17 mouse cellular contexts compared by ENCODE assay signal in genomic region chr4:128995238-128995637, GRCm38 (mm10). TPM values are rescaled to one million over a fixed set of nuclear protein-coding genes. Genes with fewer than 3 reads are reported as not detected.
DNase-seq lines count a peak whose midpoint lies in the region; ATAC-seq and TF ChIP-seq lines count a peak whose summit lies in the region.
"Had no signal": no experiment of that assay in that cellular context is flagged by ENCODE, and none has a peak within 500 bp of the region (broad histone marks: within the 10 kb centered on the region; RNA-seq: fewer than 3 reads in every experiment).

No protein-coding gene starts in this region.

- peaks cover 41% of the 10 kb centered on the region for H3K4me1 ChIP-seq in liver, adult 2 months (ENCODE audit: control insufficient read depth, insufficient read depth, low read length)
- H3K4me1 ChIP-seq in liver, embryonic 11.5 days (replicated peaks; ENCODE audit: control insufficient read depth, insufficient read depth, low read length) = peaks cover 25% of the 10 kb centered on the region
- H3K4me1 ChIP-seq in stomach, embryonic 15.5 days = peaks cover 15% of the 10 kb centered on the region; the same call in 1 of the 2 replicates

- H3K27me3 ChIP-seq in liver, adult 2 months (ENCODE audit: control insufficient read depth, insufficient read depth, low read length) = no peaks in the 10 kb centered on the region
- H3K27me3 ChIP-seq in liver, embryonic 11.5 days (replicated peaks; ENCODE audit: control insufficient read depth, insufficient read depth, low read length) = no peaks in the 10 kb centered on the region
- H3K27me3 ChIP-seq in stomach, embryonic 15.5 days (replicated peaks) = no peaks in the 10 kb centered on the region
- H3K27me3 ChIP-seq: embryonic facial prominence, embryonic 12.5 days; hindbrain, embryonic 13.5 days; Patski had no signal

- DNase-seq in liver, adult 2 months (ENCODE audit: extremely low read depth, low read depth, low spot score) = peak; percentile 47
- no peak for DNase-seq in liver
- DNase-seq in MEL-GATA-1-ER (ENCODE audit: extremely low read depth, low read depth) = peak; percentile 56
- no peak for DNase-seq in liver, embryonic 11.5 days (ENCODE audit: low spot score)
- DNase-seq in left cerebral cortex, adult 11 months (ENCODE audit: low spot score) = no peak
- DNase-seq: cerebellum, postnatal 36 days; gastrocnemius, postnatal 14 days; kidney, adult 8-10 months; thymus, adult 18-20 months had no signal

- no peaks in the 10 kb centered on the region for H3K9me3 ChIP-seq in liver, embryonic 11.5 days (ENCODE audit: control insufficient read depth, low read length)
- no peaks in the 10 kb centered on the region for H3K9me3 ChIP-seq in stomach, embryonic 15.5 days
- H3K9me3 ChIP-seq: embryonic facial prominence, embryonic 12.5 days; hindbrain, embryonic 13.5 days had no signal

- peak overlapping the region; percentile 98 for H3K9ac ChIP-seq in liver, adult 2 months (ENCODE audit: low read depth, low read length)
- H3K9ac ChIP-seq in liver, embryonic 11.5 days (ENCODE audit: low read depth, low read length) = no peak overlapping the region
- no peak overlapping the region for H3K9ac ChIP-seq in stomach, embryonic 15.5 days
- H3K9ac ChIP-seq: embryonic facial prominence, embryonic 12.5 days had no signal

- no peak for TF ChIP-seq CTCF in liver, adult 2 months (IDR thresholded peaks at IDR 0.05; ENCODE audit: low read depth, low read length)

- H3K36me3 ChIP-seq in liver, adult 2 months (ENCODE audit: control insufficient read depth, insufficient read depth, low read length) = peaks cover 18% of the 10 kb centered on the region
- peaks cover 15% of the 10 kb centered on the region for H3K36me3 ChIP-seq in liver, embryonic 11.5 days (ENCODE audit: control insufficient read depth, insufficient read depth, low read length)
- H3K36me3 ChIP-seq in stomach, embryonic 15.5 days = peaks cover 11% of the 10 kb centered on the region

- ATAC-seq in liver, embryonic 11.5 days (replicated peaks; ENCODE audit: low FRiP score) = no peak
- no peak for ATAC-seq in stomach, embryonic 15.5 days (ENCODE audit: insufficient read depth, low FRiP score, low read depth)
- no peak for ATAC-seq in frontal cortex, adult (ENCODE audit: low TSS enrichment)
- ATAC-seq: midbrain, embryonic 16.5 days; Patski had no signal

- 18% methylated on average over 7 of the region's 7 CpGs for WGBS in liver, adult 2 months
- 65% methylated on average over 7 of the region's 7 CpGs for WGBS in liver, embryonic 11.5 days
- WGBS in stomach, embryonic 15.5 days = 75% methylated on average over 7 of the region's 7 CpGs

- no peak for TF ChIP-seq POLR2A in liver, adult 2 months (IDR thresholded peaks at IDR 0.05; ENCODE audit: extremely low read depth, insufficient read depth, low read length)

- H3K4me2 ChIP-seq in liver, embryonic 11.5 days = peak overlapping the region; percentile 98
- peak overlapping the region; percentile 77; the same call in 1 of the 2 replicates for H3K4me2 ChIP-seq in stomach, embryonic 15.5 days

- peaks cover 39% of the 10 kb centered on the region for H3K79me2 ChIP-seq in liver, adult 2 months (ENCODE audit: control insufficient read depth, insufficient read depth, low read length)

- H3K27ac ChIP-seq in liver, adult 2 months (replicated peaks; ENCODE audit: insufficient read depth, low read depth, low read length) = peak overlapping the region; percentile 94
- no peak overlapping the region for H3K27ac ChIP-seq in liver, embryonic 11.5 days (ENCODE audit: low read depth, low read length)
- no peak overlapping the region; the same call in 1 of the 2 replicates for H3K27ac ChIP-seq in stomach, embryonic 15.5 days
- H3K27ac ChIP-seq: embryonic facial prominence, embryonic 12.5 days; hindbrain, embryonic 13.5 days; left cerebral cortex, adult 2 months; macrophage had no signal

- H3K4me3 ChIP-seq in liver, adult 2 months (ENCODE audit: insufficient read depth, low read depth, low read length) = peak overlapping the region; percentile 93; the same call in 1 of the 2 replicates
- H3K4me3 ChIP-seq in liver, embryonic 11.5 days (ENCODE audit: low read depth, low read length) = no peak overlapping the region
- no peak overlapping the region for H3K4me3 ChIP-seq in stomach, embryonic 15.5 days (replicated peaks)
- H3K4me3 ChIP-seq: hindbrain, embryonic 13.5 days; left cerebral cortex, adult 2 months had no signal

RNA-seq across cellular contexts. Expression of gene Ak2, which starts 3.5 kb away (rescaled TPM):
- total RNA-seq in liver, adult 2 months (2014; rRNA removed) = 194 and 232 TPM in 2 replicates
- 140 and 156 TPM in 2 replicates for polyA plus RNA-seq in liver, adult 2 months (2012; rRNA removed)
- polyA plus RNA-seq in liver, embryonic 11.5 days (2014; fragmentation: Nextera tagmentation; extraction: Ambion mirVana) = 235 and 256 TPM in 2 replicates
- polyA plus RNA-seq in stomach, embryonic 15.5 days (2015; fragmentation: Nextera tagmentation; extraction: Ambion mirVana) = 200 and 217 TPM in 2 replicates

RNA-seq across cellular contexts. Expression of gene Azin2, which starts 33.0 kb away (rescaled TPM):
- 5.4 and 5.7 TPM in 2 replicates for total RNA-seq in liver, adult 2 months (2014; rRNA removed)
- 0.81 and 1.7 TPM in 2 replicates for polyA plus RNA-seq in liver, adult 2 months (2012; rRNA removed)
- polyA plus RNA-seq in liver, embryonic 11.5 days (2014; fragmentation: Nextera tagmentation; extraction: Ambion mirVana) = 4.6 and 5.8 TPM in 2 replicates
- polyA plus RNA-seq in stomach, embryonic 15.5 days (2015; fragmentation: Nextera tagmentation; extraction: Ambion mirVana) = 16.7 and 18.4 TPM in 2 replicates

Comparison
In these comparisons a context has a peak if more than half of its experiments do, and no peak if none do; other contexts are left out.
1. DNase-seq: peak in liver, adult 2 months (single experiment) and MEL-GATA-1-ER (single experiment); none in liver (single experiment), liver, embryonic 11.5 days (single experiment) and left cerebral cortex, adult 11 months (single experiment).